Comparison of ENCODE assay signal across 18 mouse cellular contexts in the genomic region with DNA sequence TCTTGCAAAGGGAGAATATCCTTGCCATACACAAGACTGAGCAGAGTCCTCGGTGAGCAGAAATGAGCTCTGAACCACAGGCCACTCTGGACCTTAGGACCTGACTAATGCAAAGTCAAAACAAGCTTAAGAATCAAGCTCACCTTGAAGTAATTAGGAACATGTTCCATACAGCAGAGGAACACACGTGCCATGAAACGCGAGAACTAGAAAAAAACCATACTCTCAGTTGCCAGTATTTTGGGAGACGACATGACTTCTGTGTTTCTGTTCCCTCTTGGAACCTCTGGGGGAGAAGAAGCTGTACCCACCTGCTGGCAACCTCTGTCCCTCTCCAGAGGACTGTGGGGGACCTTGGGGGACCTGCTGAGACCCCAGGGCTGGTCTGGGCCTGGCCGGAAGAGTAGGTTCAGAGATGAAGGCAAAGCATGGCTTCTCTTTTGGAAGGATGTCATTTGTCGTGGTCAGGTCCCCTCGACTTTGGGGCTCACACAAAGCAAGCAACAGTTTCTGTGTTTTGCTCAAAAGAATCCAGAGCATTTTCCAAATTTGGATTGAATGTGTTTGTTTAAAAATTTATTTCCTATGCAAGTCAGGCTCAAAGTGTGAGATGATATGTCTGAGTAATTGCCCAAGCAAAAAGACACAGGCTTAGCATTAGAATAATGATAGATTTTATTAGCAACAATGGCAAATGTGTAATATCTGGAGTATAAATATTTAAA.
"Had no signal": no experiment of that assay in that cellular context is flagged by ENCODE, and none has a peak within 500 bp of the region (broad histone marks: within the 10 kb centered on the region; RNA-seq: fewer than 3 reads in every experiment).

No protein-coding gene starts in this region.

- H3K9ac ChIP-seq: limb, embryonic 13.5 days; liver, embryonic 14.5 days; midbrain, embryonic 15.5 days; neural tube, embryonic 13.5 days had no signal

- H3K27ac ChIP-seq: hindbrain, postnatal 0 days; kidney, postnatal 0 days; limb, embryonic 13.5 days; liver, embryonic 14.5 days; macrophage; midbrain, embryonic 15.5 days; neural tube, embryonic 13.5 days had no signal

- DNase-seq: kidney, adult 11 months; kidney, adult 9 months; kidney, postnatal 36 days; left cerebral cortex, postnatal 4 days; right cerebral cortex, adult 18-20 months; right cerebral cortex, postnatal 4 days; spleen, adult 18-20 months; thymus, adult 2 months; thymus, postnatal 25 days had no signal

- H3K4me1 ChIP-seq: midbrain, embryonic 15.5 days; neural tube, embryonic 13.5 days had no signal

- H3K36me3 ChIP-seq: limb, embryonic 13.5 days; midbrain, embryonic 15.5 days; neural tube, embryonic 13.5 days had no signal

- ATAC-seq: hindbrain, postnatal 0 days; midbrain, embryonic 15.5 days had no signal

- H3K4me2 ChIP-seq: limb, embryonic 13.5 days; midbrain, embryonic 11.5 days; midbrain, embryonic 15.5 days; neural tube, embryonic 13.5 days had no signal

- H3K27me3 ChIP-seq: limb, embryonic 13.5 days; midbrain, embryonic 15.5 days; neural tube, embryonic 13.5 days had no signal

- H3K9me3 ChIP-seq: limb, embryonic 13.5 days; megakaryocyte, embryonic 14.5 days; midbrain, embryonic 15.5 days; neural tube, embryonic 13.5 days had no signal

- H3K4me3 ChIP-seq: limb, embryonic 13.5 days; megakaryocyte, embryonic 14.5 days; midbrain, embryonic 15.5 days; neural tube, embryonic 13.5 days had no signal
